Mouse (Mus musculus): ENCODE measurements around the gene Slc29a1.

- no peak for TF ChIP-seq CTCF (IDR thresholded peaks at IDR 0.05; ENCODE audit: low read depth, low read length)
- no peak for TF ChIP-seq EP300 (IDR thresholded peaks at IDR 0.05; ENCODE audit: insufficient read depth, low read depth, low read length)
These were observed 42.1 kb downstream of the Slc29a1 start for GRCm38 (mm10) chr17:45557246-45557824.

Data from ES-Bruce4 (cell line).